In genomic region chr7:142398052-142398451, GRCm38 (mm10) we compare ENCODE assay signal across 9 mouse cellular contexts. TPM values are rescaled to one million over a fixed set of nuclear protein-coding genes. Genes with fewer than 3 reads are reported as not detected.
DNase-seq lines count a peak whose midpoint lies in the region; ATAC-seq and TF ChIP-seq lines count a peak whose summit lies in the region.
"Had no signal": no experiment of that assay in that cellular context is flagged by ENCODE, and none has a peak within 500 bp of the region (broad histone marks: within the 10 kb centered on the region; RNA-seq: fewer than 3 reads in every experiment).

No protein-coding gene starts in this region.

- ATAC-seq in stomach, embryonic 16.5 days (ENCODE audit: insufficient read depth, low FRiP score), result peak; percentile 24; the same call in 1 of the 2 replicates
- ATAC-seq in neural tube, embryonic 15.5 days (ENCODE audit: low FRiP score), result no peak
- ATAC-seq: Patski had no signal

- H3K9me3 ChIP-seq in stomach, embryonic 16.5 days (replicated peaks; ENCODE audit: control insufficient read depth, low read length), result no peaks in the 10 kb centered on the region
- H3K9me3 ChIP-seq in neural tube, embryonic 15.5 days (replicated peaks), result no peaks in the 10 kb centered on the region

- H3K4me1 ChIP-seq in lung, adult 2 months (ENCODE audit: control insufficient read depth, insufficient read depth, low read length), result peaks cover 11% of the 10 kb centered on the region
- no peaks in the 10 kb centered on the region for H3K4me1 ChIP-seq in stomach, embryonic 16.5 days (ENCODE audit: control insufficient read depth, insufficient read depth, low read length)
- no peaks in the 10 kb centered on the region for H3K4me1 ChIP-seq in neural tube, embryonic 15.5 days

- no peak overlapping the region for H3K4me3 ChIP-seq in lung, adult 2 months (replicated peaks; ENCODE audit: extremely low read depth, low read depth, low read length)
- H3K4me3 ChIP-seq in stomach, embryonic 16.5 days (replicated peaks; ENCODE audit: low read length), result no peak overlapping the region
- no peak overlapping the region for H3K4me3 ChIP-seq in neural tube, embryonic 15.5 days (replicated peaks)

- no peak overlapping the region for H3K4me2 ChIP-seq in stomach, embryonic 16.5 days (ENCODE audit: low read depth, low read length)
- no peak overlapping the region for H3K4me2 ChIP-seq in neural tube, embryonic 15.5 days

- no peak overlapping the region for H3K27ac ChIP-seq in stomach, embryonic 16.5 days (ENCODE audit: low read length)
- no peak overlapping the region for H3K27ac ChIP-seq in neural tube, embryonic 15.5 days (replicated peaks)

- H3K36me3 ChIP-seq in stomach, embryonic 16.5 days (ENCODE audit: control insufficient read depth, insufficient read depth, low read length), result no peaks in the 10 kb centered on the region
- no peaks in the 10 kb centered on the region for H3K36me3 ChIP-seq in neural tube, embryonic 15.5 days

- no peak for TF ChIP-seq POLR2A in lung, adult 2 months (IDR thresholded peaks at IDR 0.05; ENCODE audit: borderline replicate concordance, extremely low read depth, low read depth, low read length)

- TF ChIP-seq CTCF in lung, adult 2 months (IDR thresholded peaks at IDR 0.05; ENCODE audit: insufficient read depth, low read length), result no peak

- 28% methylated on average over 2 of the region's 2 CpGs for WGBS in lung, adult 2 months
- WGBS in stomach, embryonic 16.5 days, result 68% methylated on average over 2 of the region's 2 CpGs
- WGBS in neural tube, embryonic 15.5 days, result 74% methylated on average over 2 of the region's 2 CpGs

- peak; percentile 46 to 57 for DNase-seq in lung, adult 18-20 months
- DNase-seq in lung, adult 2 months, result no peak
- DNase-seq in kidney, adult 11 months, result peak; percentile 47
- peak; percentile 37 to 45 for DNase-seq in kidney, postnatal 4 days
- no peak for DNase-seq in cerebellum, adult 11-12 months
- DNase-seq: thymus, postnatal 4 days had no signal

- H3K9ac ChIP-seq in stomach, embryonic 16.5 days (ENCODE audit: low read length), result no peak overlapping the region
- no peak overlapping the region for H3K9ac ChIP-seq in neural tube, embryonic 15.5 days (replicated peaks)

- H3K27me3 ChIP-seq in stomach, embryonic 16.5 days (ENCODE audit: control insufficient read depth, insufficient read depth, low read length), result no peaks in the 10 kb centered on the region
- no peaks in the 10 kb centered on the region for H3K27me3 ChIP-seq in neural tube, embryonic 15.5 days (replicated peaks)
- H3K27me3 ChIP-seq: Patski had no signal

RNA-seq across cellular contexts. Expression of gene Ctsd, which starts 10.2 kb away (rescaled TPM):
- 689 and 921 TPM in 2 replicates for polyA plus RNA-seq in lung, adult 2 months (2012; rRNA removed)
- polyA plus RNA-seq in stomach, embryonic 16.5 days (2015; fragmentation: Nextera tagmentation; extraction: Ambion mirVana), result 451 and 599 TPM in 2 replicates
- 304 and 310 TPM in 2 replicates for polyA plus RNA-seq in neural tube, embryonic 15.5 days (2015; fragmentation: Nextera tagmentation; extraction: Ambion mirVana)

RNA-seq across cellular contexts. Expression of gene Gm49369, which starts 15.6 kb away (rescaled TPM):
- polyA plus RNA-seq in lung, adult 2 months (2012; rRNA removed), result 0.24 TPM in 1 of 2 replicates, not detected in the other
- 0.96 TPM in 1 of 2 replicates, not detected in the other for polyA plus RNA-seq in stomach, embryonic 16.5 days (2015; fragmentation: Nextera tagmentation; extraction: Ambion mirVana)
- polyA plus RNA-seq in neural tube, embryonic 15.5 days (2015; fragmentation: Nextera tagmentation; extraction: Ambion mirVana), result not detected in 2 replicates

RNA-seq across cellular contexts. Expression of gene Ifitm10, which starts 24.5 kb away (rescaled TPM):
- polyA plus RNA-seq in lung, adult 2 months (2012; rRNA removed), result 48.5 and 49.1 TPM in 2 replicates
- 3.7 and 5.2 TPM in 2 replicates for polyA plus RNA-seq in stomach, embryonic 16.5 days (2015; fragmentation: Nextera tagmentation; extraction: Ambion mirVana)
- polyA plus RNA-seq in neural tube, embryonic 15.5 days (2015; fragmentation: Nextera tagmentation; extraction: Ambion mirVana), result 13.5 and 14.7 TPM in 2 replicates

RNA-seq across cellular contexts. Expression of gene Syt8, which starts 36.6 kb away (rescaled TPM):
- polyA plus RNA-seq in lung, adult 2 months (2012; rRNA removed), result 0.19 and 8.6 TPM in 2 replicates
- polyA plus RNA-seq in stomach, embryonic 16.5 days (2015; fragmentation: Nextera tagmentation; extraction: Ambion mirVana), result 31.1 and 50.1 TPM in 2 replicates
- 0.14 TPM in 1 of 2 replicates, not detected in the other for polyA plus RNA-seq in neural tube, embryonic 15.5 days (2015; fragmentation: Nextera tagmentation; extraction: Ambion mirVana)

RNA-seq across cellular contexts. Expression of gene Tnni2, which starts 43.6 kb away (rescaled TPM):
- 3.1 and 223 TPM in 2 replicates for polyA plus RNA-seq in lung, adult 2 months (2012; rRNA removed)
- polyA plus RNA-seq in stomach, embryonic 16.5 days (2015; fragmentation: Nextera tagmentation; extraction: Ambion mirVana), result 20.2 and 217 TPM in 2 replicates
- 16.4 and 24.8 TPM in 2 replicates for polyA plus RNA-seq in neural tube, embryonic 15.5 days (2015; fragmentation: Nextera tagmentation; extraction: Ambion mirVana)

Comparison
In these comparisons a context has a peak if more than half of its experiments do, and no peak if none do; other contexts are left out.
1. DNase-seq: peak in lung, adult 18-20 months (2 of 2), kidney, adult 11 months (single experiment) and kidney, postnatal 4 days (2 of 2); none in lung, adult 2 months (single experiment) and cerebellum, adult 11-12 months (single experiment).